Mouse (Mus musculus) embryo, embryonic 9.5 days (tissue): Measurements from ENCODE around the gene Umad1.

Experiments
- DNase-seq: peaks from one replicate; pipeline ENCODE4 v3.0.0-alpha.2; 2017; ENCODE audit errors: extremely low spot score

Gene Umad1

GRCm38 (mm10) chr6:8368198-8368864 lies 109.2 kb downstream of the Umad1 start:
- DNase-seq, result no peak

GRCm38 (mm10) chr6:8370624-8371023 lies 111.5 kb downstream of the Umad1 start:
- DNase-seq, result no peak

- DNase-seq, result no peak
Measured at GRCm38 (mm10) chr6:8373051-8373450, 114.0 kb downstream of the Umad1 start.

- no peak for DNase-seq
Measured at GRCm38 (mm10) chr6:8373851-8374250, 114.8 kb downstream of the Umad1 start.

GRCm38 (mm10) chr6:8374290-8374689 lies 115.2 kb downstream of the Umad1 start:
- no peak for DNase-seq

- no peak for DNase-seq
Measured at GRCm38 (mm10) chr6:8374712-8375111, 115.6 kb downstream of the Umad1 start.

GRCm38 (mm10) chr6:8376351-8376750 lies 117.3 kb downstream of the Umad1 start:
- no peak for DNase-seq

- DNase-seq, result no peak
Measured at GRCm38 (mm10) chr6:8377667-8378066, 118.6 kb downstream of the Umad1 start.

- DNase-seq, result no peak
Measured at GRCm38 (mm10) chr6:8389307-8389706, 130.2 kb downstream of the Umad1 start.

- DNase-seq, result no peak
Measured at GRCm38 (mm10) chr6:8390296-8390695, 131.2 kb downstream of the Umad1 start.

GRCm38 (mm10) chr6:8390935-8391334 lies 131.8 kb downstream of the Umad1 start:
- DNase-seq, result no peak

- DNase-seq, result no peak
Measured at GRCm38 (mm10) chr6:8393029-8393428, 133.9 kb downstream of the Umad1 start.

GRCm38 (mm10) chr6:8394044-8394443 lies 135.0 kb downstream of the Umad1 start:
- no peak for DNase-seq

GRCm38 (mm10) chr6:8395061-8395460 lies 136.0 kb downstream of the Umad1 start:
- DNase-seq, result no peak

- DNase-seq, result no peak
Measured at GRCm38 (mm10) chr6:8397252-8397651, 138.2 kb downstream of the Umad1 start.

- DNase-seq, result no peak
Measured at GRCm38 (mm10) chr6:8399710-8400109, 140.6 kb downstream of the Umad1 start.

- DNase-seq, result no peak
Measured at GRCm38 (mm10) chr6:8403127-8403526, 144.0 kb downstream of the Umad1 start.

- no peak for DNase-seq
Measured at GRCm38 (mm10) chr6:8405844-8406243, 146.8 kb downstream of the Umad1 start.

- no peak for DNase-seq
Measured at GRCm38 (mm10) chr6:8408332-8408731, 149.2 kb downstream of the Umad1 start.

GRCm38 (mm10) chr6:8409865-8410264 lies 150.8 kb downstream of the Umad1 start:
- no peak for DNase-seq

GRCm38 (mm10) chr6:8412845-8413598 lies 153.9 kb downstream of the Umad1 start:
- no peak for DNase-seq

GRCm38 (mm10) chr6:8414020-8414419 lies 154.9 kb downstream of the Umad1 start:
- DNase-seq, result no peak

GRCm38 (mm10) chr6:8415823-8416222 lies 156.7 kb downstream of the Umad1 start:
- DNase-seq, result no peak
